Mouse (Mus musculus) cerebellum, adult 9-10 months (tissue): ENCODE results near the gene Mogs.

Source experiments
- DNase-seq: peaks from one replicate; pipeline ENCODE4 v3.0.0; 2022

The Mogs gene

GRCm38 (mm10) chr6:83115011-83115671 is at the start of gene Mogs:
Gene Mogs, plus strand, starts transcription at chr6:83115496.
- DNase-seq = peak; percentile 89

GRCm38 (mm10) chr6:83065995-83066394 is 49.3 kb upstream of the Mogs start:
- DNase-seq = no peak

GRCm38 (mm10) chr6:83066441-83066840 is 48.9 kb upstream of the Mogs start:
- no peak for DNase-seq

GRCm38 (mm10) chr6:83068221-83068620 is 47.1 kb upstream of the Mogs start:
- no peak for DNase-seq

- no peak for DNase-seq
Observed at GRCm38 (mm10) chr6:83068706-83069487, 46.4 kb upstream of the Mogs start.

GRCm38 (mm10) chr6:83069488-83070246 is 45.6 kb upstream of the Mogs start:
- no peak for DNase-seq

- DNase-seq = no peak
Observed at GRCm38 (mm10) chr6:83070247-83070310, 45.2 kb upstream of the Mogs start, which contains the start of gene Tlx2. Gene Tlx2, minus strand, starts transcription at chr6:83070293.

- DNase-seq = no peak
Observed at GRCm38 (mm10) chr6:83070311-83071219, 44.7 kb upstream of the Mogs start.

GRCm38 (mm10) chr6:83071220-83071619 is 44.1 kb upstream of the Mogs start:
- no peak for DNase-seq

GRCm38 (mm10) chr6:83074979-83075378 is 40.3 kb upstream of the Mogs start:
- DNase-seq = no peak

GRCm38 (mm10) chr6:83077630-83078323 is 37.5 kb upstream of the Mogs start, which contains the start of gene Pcgf1:
Gene Pcgf1, plus strand, starts transcription at chr6:83077869.
- DNase-seq = peak; percentile 75

- peak; percentile 99 for DNase-seq
Observed at GRCm38 (mm10) chr6:83078324-83078858, 36.9 kb upstream of the Mogs start.

- no peak for DNase-seq
Observed at GRCm38 (mm10) chr6:83080210-83080609, 35.1 kb upstream of the Mogs start.

GRCm38 (mm10) chr6:83083497-83083896 is 31.8 kb upstream of the Mogs start:
- no peak for DNase-seq

- DNase-seq = no peak
Observed at GRCm38 (mm10) chr6:83084477-83084876, 30.8 kb upstream of the Mogs start.

- DNase-seq = no peak
Observed at GRCm38 (mm10) chr6:83086121-83087035, 28.9 kb upstream of the Mogs start, which contains the start of gene Lbx2. Gene Lbx2, plus strand, starts transcription at chr6:83086367.

- DNase-seq = no peak
Observed at GRCm38 (mm10) chr6:83087205-83087925, 27.9 kb upstream of the Mogs start.

GRCm38 (mm10) chr6:83087926-83088260 is 27.4 kb upstream of the Mogs start:
- DNase-seq = no peak

GRCm38 (mm10) chr6:83092416-83093127 is 22.7 kb upstream of the Mogs start:
- DNase-seq = no peak

- DNase-seq = no peak
Observed at GRCm38 (mm10) chr6:83095968-83096367, 19.3 kb upstream of the Mogs start.
